Mouse (Mus musculus) stomach, adult 2 months (tissue): ENCODE measurements around the gene 4933402N22Rik. TPM values are rescaled to one million over a fixed set of nuclear protein-coding genes. Genes with fewer than 3 reads are reported as not detected.

Experiments
- polyA plus RNA-seq: library from polyadenylated mRNA; depleted of rRNA; stranded (reverse); fragments of >200 nt; gene quantifications from 2 replicates; pipeline ENCODE4 v1.2.3, GENCODE M21; 2012; rRNA removed

The 4933402N22Rik gene
- not detected in 2 replicates for polyA plus RNA-seq

DNA sequence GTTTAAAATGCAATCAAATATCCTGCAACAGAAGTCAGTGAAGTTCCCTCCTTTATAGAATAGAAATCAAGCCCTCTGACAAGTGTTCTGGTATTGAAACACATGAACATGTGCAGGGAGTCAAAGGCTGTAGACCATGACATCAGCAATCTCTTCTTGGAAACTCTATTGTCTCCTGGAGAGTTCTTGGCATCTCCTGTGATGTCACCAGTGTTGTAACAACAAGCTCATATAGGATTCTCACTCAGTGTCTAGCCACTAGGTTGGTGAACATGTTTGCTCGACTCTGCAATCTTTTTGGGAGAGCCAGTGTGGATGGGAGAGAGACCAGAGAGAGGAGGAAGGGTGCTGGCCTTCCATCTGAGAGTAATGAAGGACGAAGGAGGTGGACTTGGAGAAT is at the start of gene 4933402N22Rik:
Gene 4933402N22Rik, plus strand, starts transcription at position 301 of the 400 bp plus-strand sequence.

Other genes starting within 250 kb of the 4933402N22Rik start
- gene Gm8922, start 236.1 kb upstream of the 4933402N22Rik start, polyA plus RNA-seq: not detected in 2 replicates
- not detected in 2 replicates for gene Gm8926, start 147.5 kb upstream of the 4933402N22Rik start, polyA plus RNA-seq
- not detected in 2 replicates for gene Gm6465, start 72.5 kb upstream of the 4933402N22Rik start, polyA plus RNA-seq